Comparison of ENCODE assay signal across 8 mouse cellular contexts in genomic region chr2:22744876-22745275, GRCm38 (mm10). TPM values are rescaled to one million over a fixed set of nuclear protein-coding genes. Genes with fewer than 3 reads are reported as not detected.
A peak's percentile ranks its signal among the peaks of the same experiment; 100 is the strongest.
DNase-seq lines count a peak whose midpoint lies in the region.

No protein-coding gene starts in this region.

- DNase-seq in kidney, adult 9 months = peak; percentile 4
- DNase-seq in kidney, postnatal 25 days = no peak
- peak; percentile 47 for DNase-seq in thymus, postnatal 0 days (ENCODE audit: low spot score)
- no peak for DNase-seq in thymus, postnatal 14 days
- DNase-seq in embryo, embryonic 11.5 days (ENCODE audit: low read depth, low spot score) = peak; percentile 54
- no peak for DNase-seq in layer of hippocampus, adult 8-10 months (ENCODE audit: low spot score in 2 of 2)
- no peak for DNase-seq in cerebellum, adult 9-10 months
- no peak for DNase-seq in left cerebral cortex, adult 11 months (ENCODE audit: low spot score)

RNA-seq across cellular contexts. Expression of gene Apbb1ip, which starts 29.0 kb away (rescaled TPM):
- 51.9 and 63.0 TPM in 2 replicates for polyA plus RNA-seq in thymus, postnatal 0 days (2015; fragmentation: Nextera tagmentation; extraction: Ambion mirVana)
- 10 to 100 TPM in 2 of 4 experiments, 1 to 10 TPM in 2; 6.3 to 24.4 (median 13.5) TPM for total RNA-seq in layer of hippocampus, adult 8-10 months (2022)

Comparison
In these comparisons a context has a peak if more than half of its experiments do, and no peak if none do; other contexts are left out.
1. DNase-seq: peak in kidney, adult 9 months (single experiment), thymus, postnatal 0 days (single experiment) and embryo, embryonic 11.5 days (single experiment); none in kidney, postnatal 25 days (0 of 2), thymus, postnatal 14 days (single experiment), layer of hippocampus, adult 8-10 months (0 of 2), cerebellum, adult 9-10 months (single experiment) and left cerebral cortex, adult 11 months (single experiment).